Mouse (Mus musculus) testis, postnatal 14 days (tissue): ENCODE results near the gene Racgap1.
A peak's percentile ranks its signal among the peaks of the same experiment; 100 is the strongest.

Source experiments
- DNase-seq: peaks from one replicate; pipeline ENCODE4 v3.0.0; 2021; ENCODE audit warnings: low spot score

Gene Racgap1

DNA sequence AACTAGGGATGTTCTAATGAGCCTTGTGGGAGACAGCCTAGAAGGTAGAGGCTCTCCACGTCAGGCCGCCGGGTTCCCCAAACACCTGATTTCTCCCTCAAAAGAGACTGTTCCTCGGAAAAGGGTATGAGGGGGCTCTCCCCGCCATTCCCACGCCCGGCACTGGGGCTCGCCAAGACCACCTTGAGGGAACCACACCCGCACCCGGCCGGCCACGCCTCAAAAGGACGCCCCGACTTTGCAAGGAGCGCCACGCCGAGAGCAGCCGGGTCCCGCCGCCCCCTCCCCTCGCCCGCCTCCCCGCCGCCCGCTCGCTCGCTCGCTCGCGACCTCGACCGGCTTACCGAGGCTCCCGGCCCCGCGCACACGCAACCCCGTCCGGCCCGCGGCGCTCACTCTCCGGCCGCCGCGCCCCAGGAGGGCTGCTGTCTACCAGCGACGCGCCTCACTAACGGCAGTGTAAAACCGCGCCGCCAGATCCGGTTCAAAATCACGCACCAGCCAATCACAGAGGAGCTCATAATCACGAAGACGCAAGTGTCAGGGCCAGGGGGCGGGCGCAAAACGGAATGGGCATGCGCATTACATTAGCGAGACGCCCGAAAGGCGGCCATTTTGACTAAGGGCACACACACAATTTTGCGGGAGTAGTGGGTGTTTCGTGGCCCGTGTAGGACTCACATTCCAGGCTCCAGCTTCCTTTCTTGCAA is at the start of gene Racgap1:
Gene Racgap1, minus strand, starts transcription at position 494 of the 710 bp plus-strand sequence.
- DNase-seq = peak; percentile 97

DNA sequence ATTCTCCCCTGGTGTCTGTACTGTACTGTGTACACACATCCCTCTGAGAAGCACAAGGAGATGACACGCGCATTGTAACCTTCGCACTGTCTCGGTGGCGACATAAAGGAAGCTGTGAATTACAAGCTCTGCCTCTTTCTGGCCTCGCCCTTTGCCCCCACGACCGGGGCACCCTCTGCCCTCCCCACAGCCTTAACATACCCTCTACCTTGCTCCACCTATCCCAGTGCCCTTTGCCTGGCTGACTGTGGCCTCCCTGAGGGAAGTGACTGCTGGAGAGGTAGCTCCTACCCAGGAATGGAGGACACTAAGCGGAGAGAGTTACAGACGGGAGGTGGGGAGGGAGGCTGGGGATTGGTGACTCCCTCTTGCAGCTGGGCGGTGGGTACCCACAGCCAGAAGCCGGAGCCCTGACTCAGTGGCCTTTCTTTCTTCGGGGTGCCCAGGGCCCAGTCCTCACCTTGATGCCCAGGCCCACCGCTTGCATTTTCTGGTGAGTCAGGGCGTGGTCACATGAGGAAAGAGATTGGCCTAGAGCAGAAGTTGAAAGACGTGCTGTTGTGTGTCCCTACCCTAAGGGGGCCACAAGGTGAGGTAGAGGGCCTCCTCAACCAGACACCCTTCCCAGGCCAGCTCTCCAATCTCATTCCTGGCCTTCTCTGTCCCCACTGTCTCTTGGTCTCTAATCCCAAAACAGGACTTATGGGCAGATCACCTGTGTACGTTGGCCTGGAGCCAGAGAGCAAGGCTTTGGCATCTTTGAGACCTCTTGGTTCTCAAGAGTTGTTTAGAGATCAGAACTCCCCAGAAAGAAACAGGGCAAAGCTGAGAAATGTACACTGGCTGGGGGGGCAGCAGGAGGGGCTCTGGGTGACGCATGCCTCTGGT is 49.0 kb upstream of the Racgap1 start:
- no peak for DNase-seq

DNA sequence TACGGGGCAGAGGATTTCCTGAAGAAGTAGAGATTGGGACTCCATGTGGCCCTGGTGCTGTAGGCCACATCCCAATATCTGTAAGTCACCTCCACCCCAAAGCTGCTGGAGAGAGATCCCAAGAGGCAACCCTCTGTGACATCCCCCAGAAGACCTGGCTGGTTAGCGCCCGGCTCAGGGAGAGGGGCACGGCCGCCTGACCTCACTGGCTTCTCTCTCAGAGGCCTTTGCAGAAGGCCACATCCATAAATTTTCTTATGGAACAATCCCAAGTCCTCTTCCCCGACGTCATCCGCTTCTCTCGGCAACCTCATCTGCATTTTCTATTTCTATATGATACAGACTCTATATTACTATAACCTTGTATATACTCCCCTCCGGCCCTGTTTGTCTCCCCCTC is 48.3 kb upstream of the Racgap1 start:
- DNase-seq = no peak

DNA sequence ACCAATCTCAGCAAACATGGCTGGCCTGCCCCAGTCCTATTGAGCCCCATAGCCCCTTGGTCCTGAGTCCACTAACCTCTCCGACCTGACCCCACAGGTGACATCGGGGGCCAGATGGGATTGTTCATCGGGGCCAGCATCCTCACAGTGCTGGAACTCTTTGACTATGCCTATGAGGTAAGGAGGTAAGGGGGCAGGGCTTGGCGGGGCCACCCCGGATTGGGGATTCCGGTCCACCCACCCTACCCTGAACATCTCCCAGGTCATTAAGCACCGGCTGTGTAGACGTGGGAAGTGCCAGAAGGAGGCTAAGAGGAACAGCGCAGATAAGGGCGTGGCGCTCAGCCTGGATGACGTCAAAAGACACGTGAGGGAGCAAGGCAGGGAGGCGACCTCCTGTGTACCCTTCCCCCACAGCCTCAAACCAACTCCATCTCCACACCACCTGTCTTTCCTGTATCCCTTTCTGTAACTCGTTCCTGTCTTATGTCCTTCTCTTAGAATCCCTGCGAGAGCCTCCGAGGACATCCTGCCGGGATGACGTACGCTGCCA is 47.2 kb upstream of the Racgap1 start:
- DNase-seq = no peak

GRCm38 (mm10) chr15:99697309-99697708 is 45.9 kb upstream of the Racgap1 start:
- no peak for DNase-seq

DNA sequence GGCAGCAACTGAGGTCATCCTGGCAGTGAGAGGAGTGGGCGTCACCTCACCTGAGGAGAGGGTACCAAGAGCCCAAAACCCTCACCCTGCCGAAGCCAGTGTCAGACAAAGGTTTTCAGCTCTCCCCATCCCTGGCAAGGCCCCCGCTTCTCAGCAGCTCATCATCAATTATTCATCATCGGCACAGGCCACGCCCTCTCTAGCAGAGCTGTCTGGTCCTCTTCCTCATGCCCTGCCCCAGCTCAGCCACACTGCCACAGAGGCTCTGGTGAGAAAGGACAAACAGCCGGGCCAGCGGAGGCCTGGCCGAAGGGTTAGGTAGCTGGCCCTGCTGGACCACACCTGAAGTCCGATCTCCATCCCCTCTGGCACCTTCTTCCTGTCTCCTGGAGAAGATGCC is 40.5 kb upstream of the Racgap1 start:
- DNase-seq = no peak

GRCm38 (mm10) chr15:99690924-99691323 is 39.5 kb upstream of the Racgap1 start:
- no peak for DNase-seq

GRCm38 (mm10) chr15:99688712-99689111 is 37.3 kb upstream of the Racgap1 start:
- no peak for DNase-seq

- no peak for DNase-seq
These were observed 32.7 kb upstream of the Racgap1 start for GRCm38 (mm10) chr15:99684156-99684555.

- no peak for DNase-seq
These were observed 31.4 kb upstream of the Racgap1 start for GRCm38 (mm10) chr15:99682880-99683279.

DNA sequence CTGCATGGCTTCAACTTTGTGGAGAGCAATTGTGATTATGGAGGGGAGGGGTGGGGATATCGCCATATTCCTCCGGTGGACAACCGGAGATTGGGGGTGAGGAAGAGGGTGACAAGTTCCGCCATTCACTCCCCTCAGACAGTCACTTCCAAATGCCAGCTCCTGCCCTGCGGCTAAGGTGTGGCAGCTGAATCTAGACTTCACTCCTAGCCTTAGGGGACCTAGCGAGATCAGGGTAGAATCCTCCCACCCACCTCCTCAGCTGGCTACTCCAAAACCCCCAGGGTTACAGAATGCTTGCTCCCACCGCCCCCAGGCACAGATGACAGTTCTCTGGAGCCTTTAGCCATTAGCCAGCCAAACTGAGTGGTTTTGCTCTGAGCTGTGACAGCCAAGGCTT is 27.6 kb upstream of the Racgap1 start:
- DNase-seq = no peak

DNA sequence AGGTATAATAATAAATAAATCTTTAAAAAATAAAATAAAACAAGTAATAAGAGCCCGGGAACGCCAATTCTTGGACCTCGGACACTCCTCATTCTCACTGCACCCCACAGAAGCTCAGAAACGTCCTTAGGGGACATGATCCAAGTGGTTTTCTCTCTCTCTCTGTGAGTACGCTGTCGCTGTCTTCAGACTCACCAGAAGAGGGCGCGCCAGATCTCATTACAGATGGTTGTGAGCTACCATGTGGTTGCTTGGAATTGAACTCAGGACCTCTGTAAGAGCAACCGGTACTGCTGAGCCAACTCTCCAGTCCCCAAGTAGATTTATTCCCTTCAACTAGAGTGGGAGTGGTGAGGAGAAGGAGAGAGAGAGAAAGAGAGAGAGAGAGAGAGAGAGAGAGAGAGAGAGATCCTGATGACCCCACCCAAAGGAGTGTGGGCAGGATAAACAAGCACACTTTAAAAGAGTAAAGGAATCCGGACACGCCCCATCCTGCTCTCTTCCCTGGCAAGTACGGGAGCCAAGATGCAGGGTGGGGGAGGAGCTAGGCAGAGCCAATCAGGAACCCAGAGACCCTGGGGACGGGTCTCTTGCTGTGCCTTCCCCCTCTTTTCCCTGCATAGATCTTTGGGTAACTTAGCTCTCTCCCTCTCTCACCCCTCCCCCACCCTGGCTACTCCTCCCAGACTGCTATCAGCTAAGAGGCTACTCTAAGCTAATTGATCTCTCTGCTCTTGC is 26.8 kb upstream of the Racgap1 start:
- DNase-seq = no peak

DNA sequence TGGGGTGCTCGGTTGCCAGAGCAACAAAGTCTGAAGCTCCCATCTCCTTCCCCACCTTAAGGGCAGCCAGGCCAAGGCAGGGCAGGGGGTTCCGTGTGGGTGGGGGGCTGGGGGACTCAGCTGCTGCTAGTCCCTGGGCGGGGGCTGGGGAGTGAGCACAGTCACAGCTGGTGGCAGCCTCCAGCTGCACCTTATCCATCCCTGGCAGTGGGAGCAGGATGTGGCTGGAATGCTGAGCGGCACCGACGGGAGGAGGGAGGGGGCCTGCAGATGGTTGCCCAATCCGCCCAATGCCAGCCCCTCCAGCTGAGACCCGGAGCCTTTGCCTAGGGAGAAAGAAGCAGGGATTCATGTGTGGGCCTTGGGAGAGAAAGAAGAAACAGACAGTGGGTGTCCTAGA is 25.6 kb upstream of the Racgap1 start:
- no peak for DNase-seq

DNA sequence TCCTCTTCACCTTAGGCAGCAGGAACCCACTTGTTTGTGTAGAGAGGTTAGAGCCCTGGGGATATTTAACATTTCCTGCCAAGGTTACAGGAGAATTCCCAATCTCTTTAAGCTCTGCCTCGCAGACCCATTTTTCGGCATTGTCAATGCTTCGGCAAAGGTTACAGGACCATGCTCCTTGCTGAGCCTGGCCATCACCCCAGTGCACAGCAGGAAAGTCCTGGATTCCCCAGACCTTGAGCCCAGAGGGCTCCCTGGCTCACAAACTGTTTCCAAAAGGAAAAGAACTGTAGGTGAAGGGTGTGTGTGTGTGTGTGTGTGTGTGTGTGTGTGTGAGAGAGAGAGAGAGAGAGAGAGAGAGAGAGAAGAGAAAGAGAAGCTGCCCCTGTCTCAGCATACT is 23.4 kb upstream of the Racgap1 start:
- DNase-seq = no peak

GRCm38 (mm10) chr15:99671783-99672182 is 20.3 kb upstream of the Racgap1 start:
- DNase-seq = no peak

DNA sequence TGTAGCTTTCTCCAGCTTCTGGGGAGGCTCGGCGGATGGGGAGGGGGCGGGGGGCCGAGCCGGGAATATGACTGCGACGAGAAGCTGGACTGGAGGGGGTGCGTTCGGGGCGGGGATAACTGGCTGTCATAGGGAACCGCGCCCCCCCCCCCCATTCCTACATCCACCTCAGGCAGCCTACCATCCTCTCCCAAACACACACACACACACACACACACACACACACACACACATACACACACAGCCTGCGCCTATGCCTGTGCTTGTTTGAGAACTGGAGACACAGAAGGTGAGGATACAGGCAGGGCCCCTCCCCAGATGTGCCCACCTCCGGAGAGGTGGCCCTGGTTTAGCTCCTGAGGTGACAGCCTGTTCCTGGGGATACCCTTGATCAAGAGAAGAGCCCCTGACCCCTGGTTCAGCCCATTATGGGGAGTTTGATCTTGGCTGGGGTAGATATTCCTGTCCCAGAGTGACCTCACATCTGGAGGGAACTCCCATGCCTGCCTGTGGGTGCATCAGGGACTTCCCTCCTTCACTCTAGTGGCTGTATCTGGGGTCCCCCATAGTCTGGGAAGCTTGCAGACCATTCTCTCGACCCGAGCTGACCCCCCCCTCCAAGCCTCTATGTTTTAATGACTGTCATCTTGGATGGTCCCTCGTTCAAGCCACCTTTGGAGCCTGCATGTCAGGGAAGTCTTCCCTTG is 19.7 kb upstream of the Racgap1 start:
- no peak for DNase-seq

DNA sequence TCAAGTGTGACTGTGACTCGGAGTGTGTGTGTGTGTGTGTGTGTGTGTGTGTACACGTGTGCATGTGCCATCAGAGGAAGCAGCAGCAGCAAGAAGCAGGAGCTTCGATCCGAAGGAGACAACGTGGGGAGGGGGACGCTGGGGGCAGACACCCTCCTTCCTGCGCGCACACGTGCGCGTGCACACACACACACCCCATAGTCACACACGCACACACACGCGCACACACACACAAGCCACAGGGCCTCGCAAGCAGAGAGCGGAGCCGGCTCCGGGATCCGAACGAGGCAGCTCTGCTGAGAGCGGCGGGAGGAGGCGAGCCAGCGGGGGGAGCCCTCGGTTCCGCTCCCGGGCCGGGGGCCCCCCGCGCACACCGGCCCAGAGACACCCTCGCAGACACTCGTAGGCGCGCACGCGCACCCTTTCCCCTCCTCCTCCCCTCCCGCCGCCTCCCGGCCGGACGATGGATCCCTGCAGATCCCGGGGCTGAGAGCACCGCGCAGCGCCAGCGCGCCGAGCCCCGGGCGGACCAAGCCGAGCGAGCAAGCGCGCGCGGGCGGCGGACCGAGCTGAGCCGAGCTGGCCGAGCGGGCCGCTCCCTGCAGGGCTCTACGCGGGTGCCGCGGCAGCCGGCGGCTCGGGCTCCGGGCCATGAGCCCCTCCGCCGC is 18.8 kb upstream of the Racgap1 start, which contains the start of gene Asic1:
Gene Asic1, plus strand, starts transcription at position 215 of the 668 bp plus-strand sequence.
- DNase-seq = no peak

- no peak for DNase-seq
These were observed 17.9 kb upstream of the Racgap1 start for GRCm38 (mm10) chr15:99669392-99669791.

DNA sequence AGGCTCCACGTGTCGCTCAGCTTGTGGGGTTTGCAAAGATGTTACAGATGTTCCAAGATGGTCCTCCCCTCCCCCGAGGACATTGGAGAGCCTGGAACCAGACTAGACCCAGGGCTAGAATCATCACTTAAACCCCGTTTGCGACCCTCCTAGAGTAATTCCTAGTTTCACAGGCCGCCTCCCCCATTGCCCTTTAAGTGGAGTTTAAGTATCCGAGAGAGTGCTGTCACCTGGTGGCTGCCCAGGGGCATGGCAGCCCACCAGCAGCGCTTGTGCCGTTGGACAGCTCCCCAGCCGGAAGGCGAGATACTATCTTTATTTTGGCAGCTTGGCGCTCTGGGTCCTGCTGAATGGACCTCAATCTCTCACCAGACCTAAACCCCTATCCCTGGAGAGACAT is 17.4 kb upstream of the Racgap1 start:
- DNase-seq = peak; percentile 72

GRCm38 (mm10) chr15:99667544-99667943 is 16.1 kb upstream of the Racgap1 start:
- DNase-seq = no peak
